Mouse (Mus musculus): ENCODE data around the gene Slc15a5.

GRCm38 (mm10) chr6:138036891-138037290 lies 42.8 kb downstream of the Slc15a5 start:
- TF ChIP-seq MAX (IDR thresholded peaks at IDR 0.05) (no peak), CTCF (IDR thresholded peaks at IDR 0.05; ENCODE audit: control insufficient read depth, insufficient read depth, insufficient read length) (no peak), USF1 (IDR thresholded peaks at IDR 0.05; ENCODE audit: low read depth) (no peak)
